Mouse (Mus musculus) midbrain, embryonic 11.5 days (tissue): ENCODE data around the gene Tnfrsf11a. TPM values are rescaled to one million over a fixed set of nuclear protein-coding genes. Genes with fewer than 3 reads are reported as not detected.
"Not testable (repeated sequence)": the region's sequence is repeated elsewhere in the genome, so short reads cannot be mapped to it uniquely, and the experiment has no call there.

Experiments used
- ATAC-seq: fragments of 200-750 bp; cut with Nextera tagmentation; 2 replicates; pipeline ENCODE4 v1.8.0; 2017; ENCODE audit warnings: moderate TSS enrichment, moderate library complexity; ENCODE audit not compliant: low FRiP score
- DNase-seq: peaks from one replicate; pipeline ENCODE4 v3.0.0; 2015; ENCODE audit warnings: low spot score; ENCODE audit errors: missing footprints
- H3K27ac ChIP-seq: fragments of 300-500 bp; sonication (generic); 2 replicates; pipeline ENCODE4 v1.5.1; 2014; ENCODE audit warnings: low read depth, low read length
- H3K27me3 ChIP-seq: fragments of 300-500 bp; sonication (generic); 2 replicates; pipeline ENCODE4 v1.6.1; 2014; ENCODE audit warnings: mild to moderate bottlenecking, low read length, moderate library complexity, mixed read lengths; ENCODE audit not compliant: control insufficient read depth, insufficient read depth
- H3K36me3 ChIP-seq: fragments of 300-500 bp; sonication (generic); 2 replicates; pipeline ENCODE4 v1.6.1; 2014; ENCODE audit warnings: mild to moderate bottlenecking, low read length, moderate library complexity, mixed read lengths; ENCODE audit not compliant: control insufficient read depth, insufficient read depth
- H3K4me1 ChIP-seq: fragments of 300-500 bp; sonication (generic); 2 replicates; pipeline ENCODE4 v1.6.1; 2014; ENCODE audit warnings: low read length; ENCODE audit not compliant: control insufficient read depth, insufficient read depth
- H3K4me2 ChIP-seq: fragments of 300-500 bp; sonication (generic); 2 replicates; pipeline ENCODE4 v1.6.1; 2014; ENCODE audit warnings: mild to moderate bottlenecking, moderate library complexity
- H3K4me3 ChIP-seq: fragments of 300-500 bp; sonication (generic); 2 replicates; pipeline ENCODE4 v1.5.1; 2014; ENCODE audit warnings: low read depth, low read length
- H3K9ac ChIP-seq: fragments of 300-500 bp; sonication (generic); 2 replicates; pipeline ENCODE4 v1.6.1; 2014; ENCODE audit warnings: low read length
- H3K9me3 ChIP-seq: fragments of 300-500 bp; sonication (generic); 2 replicates; pipeline ENCODE4 v1.6.1; 2016; ENCODE audit warnings: low read length; ENCODE audit not compliant: control insufficient read depth
- WGBS: fragments of 180-500 bp; shearing (Covaris S2); extraction: QIAGEN DNeasy Blood & Tissue Kit; methylation state at CpG from one replicate; pipeline ENCODE4 v1.1.7; 2014; 5-methylcytosine and 5-hydroxymethylcytosine counted together
- polyA plus RNA-seq: library from polyadenylated mRNA; unstranded; fragments of >200 nt; fragmentation: Nextera tagmentation; extraction: Ambion mirVana; gene quantifications from 2 replicates; pipeline ENCODE4 v1.2.1, GENCODE M21; 2014

Tnfrsf11a gene
- polyA plus RNA-seq, 1 experiment from 2014 or later: 0.26 TPM

DNA sequence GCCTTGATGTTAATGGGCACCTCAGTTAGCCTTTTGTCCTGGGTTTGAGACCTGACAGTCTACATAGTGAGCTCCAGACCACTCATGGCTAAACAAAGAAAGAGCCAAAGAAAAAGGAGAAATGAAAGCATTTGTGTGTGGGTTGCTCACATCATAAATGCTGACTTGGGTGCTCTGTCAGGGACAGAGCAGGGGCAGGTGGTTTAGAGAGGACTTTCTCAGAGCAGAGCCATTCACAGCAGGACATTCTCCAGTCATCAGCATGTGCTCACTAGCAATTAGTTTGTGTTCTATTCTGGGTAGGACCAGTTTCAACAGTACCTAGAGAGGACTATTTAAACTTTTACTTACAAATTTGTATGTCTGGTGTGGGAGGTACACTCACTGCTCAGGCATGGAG is 20.7 kb downstream of the Tnfrsf11a start:
- no peak overlapping the region for H3K9ac ChIP-seq
- H3K4me2 ChIP-seq: no peak overlapping the region
- no peak for ATAC-seq
- H3K27ac ChIP-seq: no peak overlapping the region
- DNase-seq: no peak
- H3K4me1 ChIP-seq: no peaks in the 10 kb centered on the region
- no peaks in the 10 kb centered on the region for H3K27me3 ChIP-seq
- no peaks in the 10 kb centered on the region for H3K9me3 ChIP-seq
- no peak overlapping the region for H3K4me3 ChIP-seq
- no peaks in the 10 kb centered on the region for H3K36me3 ChIP-seq

DNA sequence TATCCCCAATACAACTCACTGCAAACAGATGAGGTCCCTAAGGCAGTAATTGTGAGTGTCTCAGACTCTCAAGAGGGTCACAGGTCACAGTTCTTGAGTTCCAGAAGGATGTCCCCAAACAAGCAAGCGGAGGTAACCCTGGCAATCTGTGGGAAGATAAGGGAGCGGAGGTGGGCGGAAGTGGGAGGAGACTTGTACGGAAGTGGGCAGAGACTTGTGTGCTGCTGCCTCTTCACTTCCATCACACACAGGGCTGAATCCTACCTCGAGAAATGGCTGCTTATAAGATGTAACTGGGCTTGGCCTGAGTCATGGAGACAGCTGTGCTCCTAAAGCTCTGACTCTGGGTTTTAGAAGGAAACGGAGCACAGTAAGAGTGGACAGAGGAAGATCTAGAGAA is 22.4 kb downstream of the Tnfrsf11a start:
- DNase-seq: no peak
- H3K4me1 ChIP-seq: no peaks in the 10 kb centered on the region
- no peak for ATAC-seq
- H3K36me3 ChIP-seq: no peaks in the 10 kb centered on the region
- no peaks in the 10 kb centered on the region for H3K27me3 ChIP-seq
- 85% methylated on average over 6 of the region's 6 CpGs for WGBS
- no peak overlapping the region for H3K4me3 ChIP-seq
- H3K4me2 ChIP-seq: no peak overlapping the region
- H3K9ac ChIP-seq: no peak overlapping the region
- no peaks in the 10 kb centered on the region for H3K9me3 ChIP-seq
- no peak overlapping the region for H3K27ac ChIP-seq

DNA sequence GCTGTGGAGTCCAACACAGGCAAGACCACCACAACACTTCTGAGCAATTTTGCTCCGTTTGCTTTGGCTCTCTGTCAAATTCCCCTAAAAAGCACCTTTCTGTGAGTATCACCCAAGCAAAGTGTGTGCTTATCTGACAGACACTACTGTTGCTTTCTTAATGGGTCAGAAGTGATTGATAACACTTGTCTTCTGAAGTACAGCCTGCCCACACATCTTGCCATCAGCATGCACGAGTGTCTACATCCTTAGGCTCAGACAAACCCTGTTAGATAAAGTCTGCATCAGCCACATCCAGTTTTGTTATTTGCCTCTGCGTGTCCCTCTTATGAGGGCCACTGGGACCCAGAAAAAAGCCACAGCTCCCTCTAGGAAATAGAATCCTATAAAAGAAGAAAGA is 23.8 kb downstream of the Tnfrsf11a start:
- H3K36me3 ChIP-seq: no peaks in the 10 kb centered on the region
- H3K9ac ChIP-seq: no peak overlapping the region
- ATAC-seq: no peak
- H3K4me1 ChIP-seq: no peaks in the 10 kb centered on the region
- H3K9me3 ChIP-seq: no peaks in the 10 kb centered on the region
- DNase-seq: peak; percentile 4
- no peak overlapping the region for H3K27ac ChIP-seq
- no peak overlapping the region for H3K4me2 ChIP-seq
- H3K4me3 ChIP-seq: no peak overlapping the region
- 94% methylated on average over 3 of the region's 3 CpGs for WGBS
- no peaks in the 10 kb centered on the region for H3K27me3 ChIP-seq

DNA sequence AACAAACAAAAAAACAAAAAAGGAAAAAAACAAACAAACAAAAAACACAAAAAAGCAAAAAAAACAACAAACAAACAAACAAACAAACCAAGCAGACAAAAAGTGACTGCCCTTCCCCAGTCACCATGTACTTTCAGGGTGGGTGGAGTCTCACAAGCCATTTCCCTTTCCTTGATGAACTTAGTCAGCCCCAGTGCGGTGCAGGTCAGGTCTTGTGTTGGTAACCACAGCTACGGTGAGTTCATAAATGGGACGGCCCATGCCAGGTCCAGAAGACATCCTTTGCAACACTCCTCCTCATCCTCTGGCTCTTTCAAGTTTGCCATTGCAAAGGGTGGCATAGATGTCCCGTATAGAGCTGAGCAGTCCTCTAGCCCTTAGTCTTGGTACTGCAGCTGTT is 25.0 kb downstream of the Tnfrsf11a start:
- H3K9me3 ChIP-seq: no peaks in the 10 kb centered on the region
- H3K27ac ChIP-seq: no peak overlapping the region
- no peak overlapping the region for H3K9ac ChIP-seq
- DNase-seq: no peak
- ATAC-seq: no peak; the same call in 1 of the 2 replicates
- no peak overlapping the region for H3K4me3 ChIP-seq
- no peak overlapping the region for H3K4me2 ChIP-seq
- H3K4me1 ChIP-seq: no peaks in the 10 kb centered on the region
- H3K36me3 ChIP-seq: no peaks in the 10 kb centered on the region
- H3K27me3 ChIP-seq: no peaks in the 10 kb centered on the region
- 92% methylated on average over 4 of the region's 4 CpGs for WGBS

DNA sequence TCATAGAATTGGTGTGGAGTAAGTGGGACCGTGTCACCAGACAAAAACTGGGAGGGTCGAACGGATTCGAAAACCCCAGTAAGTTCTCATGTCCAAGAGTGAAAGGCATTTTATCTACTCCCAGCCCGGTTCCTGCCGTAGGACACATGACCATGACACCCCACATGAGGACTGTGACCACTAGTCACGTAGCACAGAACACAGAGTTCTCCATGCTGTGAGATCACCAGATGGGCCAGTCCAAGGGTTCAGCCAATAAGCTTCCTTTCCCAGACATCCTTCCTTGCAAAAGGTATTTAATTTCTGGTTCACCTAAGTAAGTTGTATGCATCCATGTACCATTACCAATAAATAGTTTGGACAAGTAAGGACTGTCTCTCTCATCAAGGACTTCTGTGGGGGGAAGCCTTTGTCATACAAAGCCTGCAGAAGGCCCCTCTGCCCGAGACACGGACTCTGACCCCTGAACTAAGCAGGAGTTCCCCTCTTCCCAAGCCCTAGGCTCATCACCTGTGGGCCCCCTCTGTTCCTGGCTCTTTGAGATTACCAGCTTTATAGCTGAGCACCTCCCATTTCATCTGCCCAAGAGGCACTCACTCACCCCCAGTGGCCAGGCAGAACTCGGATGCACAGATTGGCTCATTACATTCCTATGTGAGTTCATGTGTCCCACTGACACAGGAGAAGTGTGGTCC is 26.7 kb downstream of the Tnfrsf11a start:
- 92% methylated on average over 10 of the region's 10 CpGs for WGBS

DNA sequence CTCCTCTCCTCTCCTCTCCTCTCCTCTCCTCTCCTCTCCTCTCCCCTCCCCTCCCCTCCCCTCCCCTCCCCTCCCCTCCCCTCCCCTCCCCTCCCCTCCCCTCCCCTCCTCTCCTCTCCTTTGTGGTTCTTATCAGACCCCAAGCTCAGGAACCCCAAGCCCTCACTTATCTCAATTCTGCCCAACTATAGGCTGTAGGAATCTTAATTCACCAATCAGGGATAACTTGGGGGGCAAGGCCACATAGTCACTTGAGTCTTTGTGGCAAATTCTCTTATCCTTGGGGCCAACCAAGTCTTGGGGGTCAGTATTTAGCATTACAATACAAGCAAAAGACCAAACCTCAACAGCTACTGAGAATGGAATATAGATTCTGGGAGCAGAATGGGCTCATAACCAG is 31.5 kb downstream of the Tnfrsf11a start:
- H3K36me3 ChIP-seq, H3K9me3 ChIP-seq, H3K9ac ChIP-seq, H3K27ac ChIP-seq, H3K4me2 ChIP-seq, H3K4me3 ChIP-seq, H3K4me1 ChIP-seq, H3K27me3 ChIP-seq, ATAC-seq: not testable (repeated sequence)
- peak; percentile 12 for DNase-seq

More for the DNA sequence above, 26.7 kb downstream of the Tnfrsf11a start:
- H3K27ac ChIP-seq: no peak overlapping the region
- ATAC-seq (no peak), DNase-seq (no peak)
- no peak overlapping the region for H3K4me2 ChIP-seq
- H3K9ac ChIP-seq: no peak overlapping the region
- H3K36me3 ChIP-seq: no peaks in the 10 kb centered on the region
- H3K27me3 ChIP-seq: no peaks in the 10 kb centered on the region
- no peaks in the 10 kb centered on the region for H3K4me1 ChIP-seq
- H3K9me3 ChIP-seq: no peaks in the 10 kb centered on the region
- no peak overlapping the region for H3K4me3 ChIP-seq

DNA sequence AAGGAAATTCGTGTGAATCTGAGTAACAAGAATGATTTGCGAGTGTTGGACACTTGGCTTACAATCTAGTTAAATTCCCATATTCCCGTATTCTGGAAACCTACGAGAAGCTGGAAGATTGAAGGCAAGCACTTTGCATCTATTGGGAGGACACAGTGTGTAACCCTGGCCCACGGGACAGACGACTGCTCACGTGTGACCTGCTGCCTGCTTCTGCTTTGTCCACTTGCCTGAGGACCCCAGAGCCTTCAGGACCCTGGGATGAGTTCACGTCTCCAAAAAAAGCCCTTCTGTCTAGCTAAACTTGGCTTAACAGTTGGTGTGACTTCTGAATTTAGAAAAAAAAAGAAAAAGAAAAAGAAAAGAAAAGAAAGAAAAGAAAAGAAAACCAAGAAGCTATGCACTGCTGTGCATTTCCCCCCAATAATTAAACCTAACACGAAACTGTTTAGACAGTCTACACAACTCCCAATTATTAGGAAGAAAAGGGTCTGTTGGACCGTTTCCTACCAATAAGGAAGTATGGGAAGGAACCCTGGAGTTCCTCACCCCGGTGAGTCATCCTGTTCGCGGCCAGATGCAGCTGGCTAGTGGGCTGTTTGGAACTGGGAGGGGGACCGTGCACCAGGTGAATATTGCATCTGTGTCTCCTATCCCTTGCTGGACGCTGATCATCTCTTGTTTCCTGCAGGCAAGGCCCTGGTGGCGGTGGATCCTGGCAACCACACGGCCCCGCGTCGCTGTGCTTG is 32.6 kb downstream of the Tnfrsf11a start:
- Histone ChIP-seq H3K4me3 (no peak overlapping the region), H3K36me3 (no peaks in the 10 kb centered on the region), H3K4me1 (no peaks in the 10 kb centered on the region), H3K27ac (no peak overlapping the region), H3K9me3 (no peaks in the 10 kb centered on the region), H3K27me3 (no peaks in the 10 kb centered on the region), H3K9ac (no peak overlapping the region), H3K4me2 (no peak overlapping the region)
- WGBS: 81% methylated on average over 20 of the region's 20 CpGs
- ATAC-seq (no peak), DNase-seq (peak; percentile 53)

DNA sequence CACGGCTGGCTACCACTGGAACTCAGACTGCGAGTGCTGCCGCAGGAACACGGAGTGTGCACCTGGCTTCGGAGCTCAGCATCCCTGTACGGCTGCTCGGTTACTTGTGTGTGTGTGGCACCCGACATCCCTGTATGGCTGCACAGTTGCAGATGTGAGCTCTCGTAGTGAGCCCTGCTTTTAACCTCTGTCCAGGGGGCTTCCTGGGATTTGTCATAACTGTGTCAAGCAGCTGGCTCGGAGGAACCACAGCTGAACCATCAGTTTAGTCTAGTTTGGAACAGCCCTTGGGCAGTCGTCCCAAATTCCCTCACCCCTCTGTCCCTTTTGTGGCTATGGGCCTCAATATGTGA is 33.2 kb downstream of the Tnfrsf11a start:
- ATAC-seq (no peak), DNase-seq (peak; percentile 81)
- no peaks in the 10 kb centered on the region for H3K4me1 ChIP-seq
- H3K9ac ChIP-seq: no peak overlapping the region
- no peaks in the 10 kb centered on the region for H3K27me3 ChIP-seq
- no peaks in the 10 kb centered on the region for H3K36me3 ChIP-seq
- no peak overlapping the region for H3K27ac ChIP-seq
- WGBS: 80% methylated on average over 11 of the region's 11 CpGs
- no peaks in the 10 kb centered on the region for H3K9me3 ChIP-seq
- H3K4me2 ChIP-seq: no peak overlapping the region
- H3K4me3 ChIP-seq: no peak overlapping the region

DNA sequence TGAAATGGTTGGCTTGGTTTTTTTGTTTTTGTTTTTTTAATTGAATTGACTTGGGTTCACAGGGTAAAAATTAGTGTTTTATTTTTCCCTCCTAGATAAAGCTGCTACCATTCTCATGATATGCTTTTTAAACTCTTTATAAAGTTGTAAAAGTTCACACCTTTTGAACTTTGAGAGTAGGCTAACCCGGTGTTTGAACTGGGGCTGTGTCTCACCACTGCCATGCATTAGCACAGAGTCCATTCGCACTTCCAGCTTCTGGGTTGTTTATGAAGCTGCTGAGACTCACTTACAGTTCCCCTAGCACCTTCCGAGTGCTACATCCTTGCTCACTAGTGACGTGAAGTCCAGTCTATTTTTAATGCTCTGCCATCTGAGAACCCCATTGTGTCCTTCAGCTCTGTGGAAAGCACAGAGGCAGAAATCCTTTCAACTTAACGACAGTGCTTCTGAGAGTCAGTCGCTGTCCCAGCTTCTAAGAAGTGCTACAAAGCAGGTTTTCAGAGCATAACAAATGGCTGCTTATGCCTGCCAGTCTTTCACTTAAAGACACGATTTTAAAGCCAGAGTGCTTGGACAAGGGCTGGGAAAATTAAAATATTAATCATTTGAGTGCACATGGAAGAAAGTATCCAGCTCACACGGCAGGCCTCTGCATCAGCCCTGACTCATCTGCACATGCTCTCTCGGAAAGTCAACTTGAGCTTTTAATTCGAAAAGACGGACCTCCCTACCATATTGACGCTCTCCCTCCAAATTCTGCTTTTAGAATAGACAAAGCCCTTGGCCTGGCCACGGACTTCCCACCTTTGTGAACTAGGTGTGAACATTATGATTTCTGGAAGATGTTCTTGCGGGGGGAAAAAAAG is 34.1 kb downstream of the Tnfrsf11a start:
- Histone ChIP-seq H3K9me3 (no peaks in the 10 kb centered on the region), H3K4me3 (no peak overlapping the region), H3K27ac (no peak overlapping the region), H3K9ac (no peak overlapping the region), H3K4me2 (no peak overlapping the region), H3K4me1 (no peaks in the 10 kb centered on the region), H3K36me3 (no peaks in the 10 kb centered on the region), H3K27me3 (no peaks in the 10 kb centered on the region)
- WGBS: 57% methylated on average over 14 of the region's 14 CpGs
- ATAC-seq (peak; percentile 45; the same call in 1 of the 2 replicates), DNase-seq (peak; percentile 82)
